Comparison of ENCODE assay signal across 9 mouse cellular contexts in the genomic region with DNA sequence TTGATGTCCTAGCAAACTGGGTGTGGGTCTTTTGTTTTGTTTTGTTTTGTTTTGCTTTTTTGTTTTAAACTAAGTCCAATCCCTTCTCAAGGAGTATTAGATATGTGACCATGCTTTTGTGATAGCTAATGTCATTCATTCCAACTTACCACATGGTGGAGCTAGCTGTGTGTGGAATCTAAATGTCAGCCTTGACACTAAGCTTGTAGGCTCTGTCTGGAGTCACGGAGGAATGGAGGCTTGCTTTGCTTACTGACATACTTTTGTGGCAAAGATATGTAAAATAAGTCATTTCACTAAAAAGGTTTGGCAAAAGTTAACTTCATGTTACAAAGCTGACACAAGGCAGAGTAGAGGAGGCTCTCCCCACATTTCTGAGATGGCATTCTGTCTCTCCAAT. TPM values are rescaled to one million over a fixed set of nuclear protein-coding genes. Genes with fewer than 3 reads are reported as not detected.
DNase-seq lines count a peak whose midpoint lies in the region; ATAC-seq lines count a peak whose summit lies in the region.
"Had no signal": no experiment of that assay in that cellular context is flagged by ENCODE, and none has a peak within 500 bp of the region (broad histone marks: within the 10 kb centered on the region; RNA-seq: fewer than 3 reads in every experiment).

No protein-coding gene starts in this region.

- ATAC-seq in hindbrain, embryonic 14.5 days (ENCODE audit: low FRiP score): peak; percentile 83
- ATAC-seq in midbrain, embryonic 11.5 days (ENCODE audit: low FRiP score): peak; percentile 66; the same call in 1 of the 2 replicates
- ATAC-seq in heart, embryonic 11.5 days (replicated peaks; ENCODE audit: insufficient number of reproducible peaks, low FRiP score, low TSS enrichment): no peak

- H3K9me3 ChIP-seq in hindbrain, embryonic 14.5 days (ENCODE audit: control insufficient read depth, low read length): no peaks in the 10 kb centered on the region
- H3K9me3 ChIP-seq in hindbrain, embryonic 10.5 days: no peaks in the 10 kb centered on the region
- no peaks in the 10 kb centered on the region for H3K9me3 ChIP-seq in midbrain, embryonic 11.5 days (ENCODE audit: control insufficient read depth, low read length)
- no peaks in the 10 kb centered on the region for H3K9me3 ChIP-seq in midbrain, embryonic 10.5 days (replicated peaks)
- no peaks in the 10 kb centered on the region for H3K9me3 ChIP-seq in heart, embryonic 11.5 days (replicated peaks; ENCODE audit: control insufficient read depth, low read length)
- H3K9me3 ChIP-seq: midbrain, embryonic 12.5 days had no signal

- 0 out of 2 replicates have a peak, but pooled peaks cover 2% of the 10 kb centered on the region for H3K4me1 ChIP-seq in hindbrain, embryonic 14.5 days (replicated peaks; ENCODE audit: control insufficient read depth, insufficient read depth, low read length)
- peaks cover 3% of the 10 kb centered on the region for H3K4me1 ChIP-seq in hindbrain, embryonic 10.5 days (replicated peaks)
- 0 out of 2 replicates have a peak, but pooled peaks cover 3% of the 10 kb centered on the region for H3K4me1 ChIP-seq in midbrain, embryonic 11.5 days (ENCODE audit: control insufficient read depth, insufficient read depth, low read length)
- peaks cover 1% of the 10 kb centered on the region; the same call in 1 of the 2 replicates for H3K4me1 ChIP-seq in midbrain, embryonic 10.5 days
- H3K4me1 ChIP-seq in heart, embryonic 11.5 days (ENCODE audit: control insufficient read depth, insufficient read depth, low read length): no peaks in the 10 kb centered on the region

- no peak overlapping the region for H3K4me3 ChIP-seq in hindbrain, embryonic 14.5 days (replicated peaks; ENCODE audit: low read length)
- H3K4me3 ChIP-seq in hindbrain, embryonic 10.5 days: no peak overlapping the region
- H3K4me3 ChIP-seq in midbrain, embryonic 11.5 days (ENCODE audit: low read depth, low read length): no peak overlapping the region
- no peak overlapping the region for H3K4me3 ChIP-seq in midbrain, embryonic 10.5 days
- H3K4me3 ChIP-seq in heart, embryonic 11.5 days (ENCODE audit: low read depth, low read length): no peak overlapping the region
- H3K4me3 ChIP-seq: midbrain, embryonic 12.5 days had no signal

- H3K9ac ChIP-seq in hindbrain, embryonic 14.5 days: no peak overlapping the region
- H3K9ac ChIP-seq in midbrain, embryonic 11.5 days (ENCODE audit: low read length): no peak overlapping the region
- no peak overlapping the region for H3K9ac ChIP-seq in heart, embryonic 11.5 days (ENCODE audit: low read depth, low read length)
- H3K9ac ChIP-seq: midbrain, embryonic 12.5 days had no signal

- H3K27ac ChIP-seq in hindbrain, embryonic 14.5 days: no peak overlapping the region
- no peak overlapping the region for H3K27ac ChIP-seq in hindbrain, embryonic 10.5 days
- no peak overlapping the region for H3K27ac ChIP-seq in midbrain, embryonic 11.5 days (ENCODE audit: low read depth, low read length)
- H3K27ac ChIP-seq in midbrain, embryonic 10.5 days (replicated peaks): no peak overlapping the region
- H3K27ac ChIP-seq in heart, embryonic 11.5 days (ENCODE audit: low read depth, low read length): no peak overlapping the region
- H3K27ac ChIP-seq: midbrain, embryonic 12.5 days had no signal

- H3K27me3 ChIP-seq in hindbrain, embryonic 14.5 days (ENCODE audit: control insufficient read depth, insufficient read depth, low read length): no peaks in the 10 kb centered on the region
- H3K27me3 ChIP-seq in hindbrain, embryonic 10.5 days (ENCODE audit: insufficient read depth, poor library complexity, severe bottlenecking): no peaks in the 10 kb centered on the region
- no peaks in the 10 kb centered on the region for H3K27me3 ChIP-seq in midbrain, embryonic 11.5 days (ENCODE audit: control insufficient read depth, insufficient read depth, low read length)
- H3K27me3 ChIP-seq in midbrain, embryonic 10.5 days (ENCODE audit: low read depth, poor library complexity, severe bottlenecking): no peaks in the 10 kb centered on the region
- H3K27me3 ChIP-seq in splenic B cell, adult 2 months (ENCODE audit: control insufficient read depth, insufficient read depth, low read length, poor library complexity, severe bottlenecking): no peaks in the 10 kb centered on the region
- H3K27me3 ChIP-seq in heart, embryonic 11.5 days (ENCODE audit: control insufficient read depth, insufficient read depth, low read length): no peaks in the 10 kb centered on the region
- H3K27me3 ChIP-seq: midbrain, embryonic 12.5 days had no signal

- H3K4me2 ChIP-seq in hindbrain, embryonic 14.5 days (replicated peaks): no peak overlapping the region
- H3K4me2 ChIP-seq in midbrain, embryonic 11.5 days: no peak overlapping the region
- H3K4me2 ChIP-seq in heart, embryonic 11.5 days: no peak overlapping the region
- H3K4me2 ChIP-seq: midbrain, embryonic 12.5 days had no signal

- WGBS in hindbrain, embryonic 14.5 days: 3% methylated on average over 1 of the region's 1 CpGs
- WGBS in hindbrain, embryonic 10.5 days: 26% methylated on average over 1 of the region's 1 CpGs
- WGBS in midbrain, embryonic 11.5 days: 18% methylated on average over 1 of the region's 1 CpGs
- WGBS in midbrain, embryonic 10.5 days: 13% methylated on average over 1 of the region's 1 CpGs
- 6% methylated on average over 1 of the region's 1 CpGs for WGBS in heart, embryonic 11.5 days (ENCODE audit: insufficient replicate concordance)

- H3K36me3 ChIP-seq in hindbrain, embryonic 14.5 days (replicated peaks; ENCODE audit: control insufficient read depth, insufficient read depth): no peaks in the 10 kb centered on the region
- H3K36me3 ChIP-seq in hindbrain, embryonic 10.5 days: no peaks in the 10 kb centered on the region
- H3K36me3 ChIP-seq in midbrain, embryonic 11.5 days (ENCODE audit: control insufficient read depth, insufficient read depth, low read length): no peaks in the 10 kb centered on the region
- no peaks in the 10 kb centered on the region for H3K36me3 ChIP-seq in midbrain, embryonic 10.5 days
- H3K36me3 ChIP-seq in splenic B cell, adult 2 months (ENCODE audit: control insufficient read depth, insufficient read depth, low read length, poor library complexity, severe bottlenecking): no peaks in the 10 kb centered on the region
- no peaks in the 10 kb centered on the region for H3K36me3 ChIP-seq in heart, embryonic 11.5 days (ENCODE audit: control insufficient read depth, insufficient read depth, low read length)
- H3K36me3 ChIP-seq: midbrain, embryonic 12.5 days had no signal

- DNase-seq in hindbrain, embryonic 14.5 days (ENCODE audit: low spot score): peak; percentile 81
- no peak for DNase-seq in hindbrain, embryonic 10.5 days (ENCODE audit: low spot score)
- peak; percentile 87 for DNase-seq in midbrain, embryonic 11.5 days (ENCODE audit: low spot score, missing footprints)
- DNase-seq in midbrain, embryonic 10.5 days (ENCODE audit: low spot score): no peak
- DNase-seq in embryo, embryonic 10.5 days (ENCODE audit: low spot score): peak; percentile 74
- peak; percentile 23 for DNase-seq in splenic B cell, adult 2 months (ENCODE audit: low read depth, low spot score)
- no peak for DNase-seq in spleen, postnatal 10 days (ENCODE audit: low spot score in 2 of 2)

RNA-seq across cellular contexts. Expression of a gene that starts 16.8 kb away (rescaled TPM):
- 20.9 and 28.9 TPM in 2 replicates for polyA plus RNA-seq in hindbrain, embryonic 14.5 days (2014; fragmentation: Nextera tagmentation; extraction: Ambion mirVana)
- 28.2 and 30.4 TPM in 2 replicates for polyA plus RNA-seq in hindbrain, embryonic 10.5 days (2016; fragmentation: Nextera tagmentation; extraction: Ambion mirVana)
- 23.2 and 25.2 TPM in 2 replicates for polyA plus RNA-seq in midbrain, embryonic 11.5 days (2014; fragmentation: Nextera tagmentation; extraction: Ambion mirVana)
- polyA plus RNA-seq in midbrain, embryonic 10.5 days (2016; fragmentation: Nextera tagmentation; extraction: Ambion mirVana): 27.9 and 33.8 TPM in 2 replicates
- 24.5 and 25.8 TPM in 2 replicates for polyA plus RNA-seq in heart, embryonic 11.5 days (2014; fragmentation: Nextera tagmentation; extraction: Ambion mirVana)

RNA-seq across cellular contexts. Expression of a gene that starts 17.6 kb away (rescaled TPM):
- 14.9 and 16.0 TPM in 2 replicates for polyA plus RNA-seq in hindbrain, embryonic 14.5 days (2014; fragmentation: Nextera tagmentation; extraction: Ambion mirVana)
- polyA plus RNA-seq in hindbrain, embryonic 10.5 days (2016; fragmentation: Nextera tagmentation; extraction: Ambion mirVana): 19.0 and 20.0 TPM in 2 replicates
- 19.6 and 20.1 TPM in 2 replicates for polyA plus RNA-seq in midbrain, embryonic 11.5 days (2014; fragmentation: Nextera tagmentation; extraction: Ambion mirVana)
- 18.7 and 19.5 TPM in 2 replicates for polyA plus RNA-seq in midbrain, embryonic 10.5 days (2016; fragmentation: Nextera tagmentation; extraction: Ambion mirVana)
- 17.4 and 17.5 TPM in 2 replicates for polyA plus RNA-seq in heart, embryonic 11.5 days (2014; fragmentation: Nextera tagmentation; extraction: Ambion mirVana)

RNA-seq across cellular contexts. Expression of a gene that starts 46.3 kb away (rescaled TPM):
- polyA plus RNA-seq in hindbrain, embryonic 14.5 days (2014; fragmentation: Nextera tagmentation; extraction: Ambion mirVana): 23.1 and 28.8 TPM in 2 replicates
- polyA plus RNA-seq in hindbrain, embryonic 10.5 days (2016; fragmentation: Nextera tagmentation; extraction: Ambion mirVana): 9.8 and 11.4 TPM in 2 replicates
- 12.0 and 13.4 TPM in 2 replicates for polyA plus RNA-seq in midbrain, embryonic 11.5 days (2014; fragmentation: Nextera tagmentation; extraction: Ambion mirVana)
- polyA plus RNA-seq in midbrain, embryonic 10.5 days (2016; fragmentation: Nextera tagmentation; extraction: Ambion mirVana): 9.3 and 9.7 TPM in 2 replicates
- polyA plus RNA-seq in heart, embryonic 11.5 days (2014; fragmentation: Nextera tagmentation; extraction: Ambion mirVana): 9.5 and 13.1 TPM in 2 replicates

Comparison
In these comparisons a context has a peak if more than half of its experiments do, and no peak if none do; other contexts are left out.
1. DNase-seq: peak in hindbrain, embryonic 14.5 days (single experiment), midbrain, embryonic 11.5 days (single experiment), embryo, embryonic 10.5 days (single experiment) and splenic B cell, adult 2 months (single experiment); none in hindbrain, embryonic 10.5 days (single experiment), midbrain, embryonic 10.5 days (single experiment) and spleen, postnatal 10 days (0 of 2).